Mouse (Mus musculus) thymus, postnatal 36 days (tissue): ENCODE data around the gene Cntnap2.
"Not testable (repeated sequence)": the region's sequence is repeated elsewhere in the genome, so short reads cannot be mapped to it uniquely, and the experiment has no call there.

Source experiments
- DNase-seq, 2 experiments: peaks; one replicate each; pipeline ENCODE4 v3.0.0; 2022; ENCODE audit warnings: mixed read lengths in 2 of 2

Gene Cntnap2

DNA sequence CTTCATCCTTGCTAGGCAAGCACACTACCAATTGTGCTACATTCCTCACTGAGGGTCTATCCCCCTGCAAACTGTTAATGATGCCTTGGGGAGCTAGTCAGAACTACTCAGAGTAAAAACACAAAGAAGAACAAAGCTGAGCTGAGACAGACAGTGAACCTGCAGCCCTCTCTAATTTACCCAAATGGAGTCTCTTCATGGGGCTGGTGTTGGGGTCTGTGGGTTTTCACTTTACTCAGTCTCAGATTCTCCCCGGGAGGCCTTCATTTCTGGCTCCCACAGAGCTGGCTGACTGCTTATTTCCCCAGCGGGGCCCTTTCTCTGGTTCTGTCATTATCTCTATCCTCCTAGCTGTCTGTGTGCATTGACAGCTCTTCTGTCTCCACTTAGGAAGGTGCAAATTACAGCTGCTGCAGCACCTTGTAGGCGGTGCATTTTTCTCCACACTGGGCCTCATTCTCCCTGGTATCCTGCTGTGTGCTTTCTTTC lies 2200.5 kb downstream of the Cntnap2 start:
- DNase-seq = no peak

DNA sequence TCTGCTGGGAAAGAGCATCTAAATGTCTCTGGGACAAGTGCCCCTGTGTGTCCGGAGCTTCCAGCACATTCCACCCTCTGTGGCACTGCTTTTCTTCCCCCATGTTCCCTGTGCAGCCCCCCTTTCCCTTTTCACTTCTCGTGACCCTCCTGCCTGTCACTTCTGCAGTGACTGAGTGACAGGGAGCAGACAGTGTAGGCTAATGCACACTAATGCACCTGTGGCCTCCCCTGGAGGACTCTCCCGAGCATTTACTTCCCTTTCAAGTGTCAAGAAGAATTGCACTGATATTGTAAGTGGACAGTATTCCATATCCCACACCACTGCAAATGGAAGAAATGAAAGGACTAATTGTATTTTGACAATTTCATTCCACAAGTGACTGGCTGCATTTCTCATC lies 2208.1 kb downstream of the Cntnap2 start:
- DNase-seq = no peak

DNA sequence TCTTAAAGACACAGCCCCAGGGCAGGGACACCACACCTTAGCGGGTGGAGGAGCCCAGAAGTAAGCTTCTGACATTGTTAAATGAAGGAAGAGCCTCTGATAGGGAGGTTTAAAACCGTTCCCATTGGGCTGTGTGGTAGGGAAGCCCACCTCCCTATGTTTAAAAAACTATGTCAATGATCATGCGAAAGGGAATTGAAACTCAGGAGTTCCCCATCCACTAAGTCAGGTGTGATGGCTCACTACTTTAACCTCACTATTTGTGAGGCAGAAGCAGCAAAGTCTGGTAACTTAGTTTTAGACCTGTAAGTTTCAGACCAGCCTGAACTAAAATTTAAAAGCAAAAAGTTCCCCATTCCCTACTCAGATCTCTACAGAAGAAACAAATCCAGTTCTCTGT lies 2210.3 kb downstream of the Cntnap2 start:
- DNase-seq = no peak

DNA sequence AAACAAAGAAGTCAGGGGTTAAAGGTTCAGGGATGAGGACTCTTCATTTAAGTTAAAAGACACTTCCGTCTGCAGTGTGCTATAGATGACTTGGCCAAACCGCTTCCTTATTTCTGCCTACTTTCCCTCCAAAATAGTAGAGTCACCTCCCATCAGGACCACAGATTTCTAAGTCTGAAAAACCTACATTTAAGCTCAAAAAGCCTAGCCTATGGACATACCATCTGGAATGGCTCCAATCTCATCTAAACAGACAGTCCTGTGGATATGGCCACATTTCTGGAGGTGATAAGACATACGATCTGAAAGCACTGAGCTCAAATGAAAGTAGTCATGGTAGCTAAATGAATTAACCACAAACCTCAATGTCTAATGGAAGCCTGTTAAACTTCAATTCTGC lies 2212.4 kb downstream of the Cntnap2 start:
- no peak for DNase-seq

DNA sequence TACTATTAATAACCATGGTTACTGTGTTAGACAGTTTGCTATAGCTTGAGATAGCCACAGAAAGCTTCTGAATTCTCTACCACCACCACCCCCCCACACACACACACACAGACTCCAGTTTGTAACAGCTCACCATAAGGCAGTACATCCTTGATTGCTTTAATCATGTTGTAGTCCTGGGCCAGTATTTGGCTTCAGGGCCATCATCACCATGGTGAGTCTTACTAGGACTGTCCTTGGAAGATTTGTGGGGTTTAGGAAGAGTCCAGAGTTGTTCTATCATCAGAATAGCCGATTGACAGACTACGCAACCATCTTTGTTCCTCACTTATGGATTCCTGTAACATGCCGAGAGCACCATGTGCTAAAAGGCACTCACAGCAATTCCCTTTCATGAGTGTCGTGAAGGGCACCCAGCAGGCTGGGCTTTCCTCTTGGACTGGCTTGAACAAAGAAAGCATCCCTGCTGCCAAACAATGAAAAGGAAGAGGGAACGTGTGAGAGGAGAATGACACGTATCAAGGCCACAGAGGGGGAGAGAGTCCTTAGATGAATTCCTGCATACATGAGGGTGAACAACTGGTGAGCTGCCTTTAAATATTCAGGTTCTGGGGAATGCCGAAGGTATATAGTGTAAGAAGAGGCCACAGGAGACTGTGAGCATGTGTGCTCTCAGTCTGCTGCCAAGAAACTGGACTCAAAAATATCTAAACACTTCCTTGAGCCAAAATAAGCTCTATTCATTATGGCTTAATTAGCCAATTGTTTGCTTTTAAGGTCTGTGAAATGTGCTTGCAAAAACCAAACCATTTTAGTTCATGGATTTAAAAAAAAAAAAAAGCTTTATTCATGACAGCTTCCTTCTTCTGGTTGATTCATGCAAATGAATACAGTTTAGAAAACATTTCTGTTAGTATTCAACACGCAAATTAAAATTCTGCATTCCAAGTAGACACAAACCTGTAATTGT lies 2213.7 kb downstream of the Cntnap2 start:
- DNase-seq = no peak

DNA sequence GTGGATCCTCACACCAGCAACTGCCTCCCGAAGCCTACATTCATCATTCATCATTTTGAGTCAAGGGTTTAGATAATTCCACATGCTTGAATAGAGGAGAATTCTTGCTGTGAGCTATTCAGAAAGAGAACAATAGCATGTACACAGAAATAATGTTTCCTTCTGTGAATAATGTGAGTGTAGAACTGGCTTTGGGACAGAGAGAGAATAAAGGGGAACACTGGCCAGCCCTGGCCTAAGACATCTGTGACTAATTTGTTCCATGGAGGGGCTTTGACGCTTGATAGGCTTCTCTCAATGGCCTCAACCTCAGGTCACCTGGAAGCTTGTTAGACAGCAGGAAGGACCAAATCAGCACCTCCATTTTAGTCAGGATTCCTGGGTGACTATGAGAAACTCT lies 2215.9 kb downstream of the Cntnap2 start:
- DNase-seq = no peak

DNA sequence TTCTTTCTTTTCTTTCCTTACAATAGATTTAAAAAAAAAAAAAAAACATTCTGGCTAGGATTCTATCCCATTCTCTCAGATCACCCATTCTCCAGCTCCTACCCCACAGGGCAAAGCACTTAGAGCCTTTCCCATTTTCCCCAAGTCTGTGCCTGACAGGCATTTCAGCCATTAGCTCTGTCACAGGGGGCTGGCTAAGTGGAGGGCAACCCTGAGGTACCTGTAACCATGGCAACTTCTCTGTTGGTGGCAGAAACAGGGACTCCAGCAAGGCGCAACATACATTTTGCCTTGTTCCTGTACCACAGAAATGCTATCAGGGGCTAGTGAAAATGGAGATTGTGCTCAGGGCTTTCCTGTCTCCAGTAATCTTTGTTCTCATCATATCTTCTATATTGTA lies 2220.0 kb downstream of the Cntnap2 start:
- no peak for DNase-seq

DNA sequence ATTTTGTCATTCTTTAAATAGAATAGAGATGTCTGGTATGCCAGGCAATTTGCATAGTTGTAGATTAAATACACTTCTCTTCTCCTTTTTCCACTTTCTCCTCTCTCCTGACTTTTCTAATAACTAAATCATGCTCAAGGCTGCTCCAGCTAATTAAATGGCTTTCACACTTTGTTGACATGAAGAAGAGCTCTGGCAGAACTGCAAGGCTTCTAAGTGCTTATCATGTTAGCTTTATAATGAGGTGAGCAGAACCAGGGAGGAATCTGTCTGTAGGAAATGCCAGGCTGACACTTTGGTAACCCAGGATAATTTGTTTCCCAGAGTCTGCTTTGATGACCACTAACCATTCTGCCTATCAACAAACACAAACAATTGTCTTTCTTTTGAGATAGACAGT lies 2222.4 kb downstream of the Cntnap2 start:
- DNase-seq = no peak

DNA sequence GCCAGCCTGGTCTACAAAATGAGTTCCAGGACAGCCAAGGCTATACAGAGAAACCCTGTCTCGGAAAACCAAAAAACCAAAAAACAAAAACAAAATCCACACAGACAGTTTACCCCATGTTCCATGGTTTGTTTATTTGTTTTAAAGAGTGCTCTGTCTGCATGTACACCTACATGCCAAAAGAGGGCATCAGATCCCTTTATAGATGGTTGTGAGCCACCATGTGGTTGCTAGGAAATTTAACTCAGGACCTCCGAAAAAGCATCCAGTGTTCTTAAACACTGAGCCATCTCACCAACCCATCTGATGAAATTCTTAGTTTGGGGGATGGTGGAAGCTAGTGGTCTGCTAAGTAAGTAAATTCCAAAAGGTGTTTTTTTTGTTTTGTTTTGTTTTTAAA lies 2225.6 kb downstream of the Cntnap2 start:
- DNase-seq = no peak

DNA sequence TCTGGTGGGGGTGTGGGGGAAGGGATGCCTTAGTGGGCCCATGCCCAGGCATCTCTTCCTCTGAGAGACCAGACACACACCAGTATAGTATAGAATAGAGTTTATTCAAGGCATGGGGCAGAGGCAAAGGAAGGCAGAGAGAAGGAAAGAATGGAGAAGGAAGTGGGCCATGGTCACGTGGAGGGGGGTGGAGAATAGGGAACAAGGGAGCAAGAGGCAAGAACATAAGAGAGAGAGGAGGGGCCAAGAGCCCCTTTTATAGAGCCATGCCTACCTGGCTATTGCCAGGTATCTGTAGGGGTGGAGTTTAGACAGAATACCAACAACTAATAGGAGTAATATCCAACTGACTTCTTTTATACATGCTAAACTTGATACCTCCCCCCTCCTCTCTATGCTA lies 2226.6 kb downstream of the Cntnap2 start:
- DNase-seq = no peak

DNA sequence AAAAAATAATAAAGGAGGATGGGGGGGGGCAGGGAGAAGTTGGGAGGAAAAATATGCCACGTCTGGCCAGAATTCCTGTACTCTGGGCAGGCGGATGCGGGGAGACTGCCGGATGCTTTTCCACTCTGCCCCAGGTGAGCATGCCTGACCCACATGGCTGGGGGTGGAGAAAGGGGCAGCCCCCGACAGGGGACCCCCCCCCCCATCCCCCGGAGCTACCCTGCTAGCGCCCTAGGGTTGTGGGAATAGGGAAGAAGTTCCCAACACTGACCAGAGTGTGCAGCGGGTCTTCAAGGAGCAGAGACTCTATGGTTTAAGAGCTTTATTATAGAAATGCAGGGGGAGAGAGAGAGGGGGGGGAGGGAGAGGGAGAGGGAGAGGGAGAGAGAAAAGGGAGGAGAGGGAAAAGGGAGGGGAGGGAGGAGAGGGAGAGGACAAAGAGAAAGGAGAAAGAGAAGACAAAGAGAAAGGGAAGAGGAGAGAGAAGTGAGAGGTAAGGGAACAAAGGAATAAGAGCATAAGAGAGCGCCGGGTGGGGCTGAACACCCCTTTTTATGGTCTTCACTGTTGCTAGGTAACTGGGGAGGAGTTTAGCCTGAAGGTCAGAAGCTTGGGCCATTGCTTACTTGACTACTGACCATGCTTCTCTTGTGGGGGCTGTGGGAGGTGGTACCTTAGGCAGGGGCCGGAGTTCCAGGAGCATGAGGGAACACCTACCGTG lies 2227.2 kb downstream of the Cntnap2 start:
- not testable (repeated sequence) for DNase-seq

DNA sequence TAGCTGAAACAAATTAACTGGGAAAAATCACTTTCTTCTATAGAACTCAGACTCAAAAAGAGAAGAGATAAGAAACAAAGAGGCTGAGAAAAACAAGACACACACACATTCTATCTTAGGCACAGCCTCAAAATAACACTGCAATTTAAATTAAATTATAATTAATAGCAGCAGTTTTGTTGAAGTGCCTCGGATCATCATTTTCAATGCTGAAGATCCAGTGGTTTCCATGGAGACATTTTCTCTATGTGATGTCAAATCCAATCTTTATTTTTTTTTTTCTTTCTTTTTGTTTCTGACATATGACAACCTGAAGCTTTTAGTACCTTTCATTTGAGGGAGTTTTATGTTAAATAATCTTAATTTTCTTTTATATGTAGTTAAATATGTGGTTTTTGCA lies 2228.6 kb downstream of the Cntnap2 start:
- no peak for DNase-seq

DNA sequence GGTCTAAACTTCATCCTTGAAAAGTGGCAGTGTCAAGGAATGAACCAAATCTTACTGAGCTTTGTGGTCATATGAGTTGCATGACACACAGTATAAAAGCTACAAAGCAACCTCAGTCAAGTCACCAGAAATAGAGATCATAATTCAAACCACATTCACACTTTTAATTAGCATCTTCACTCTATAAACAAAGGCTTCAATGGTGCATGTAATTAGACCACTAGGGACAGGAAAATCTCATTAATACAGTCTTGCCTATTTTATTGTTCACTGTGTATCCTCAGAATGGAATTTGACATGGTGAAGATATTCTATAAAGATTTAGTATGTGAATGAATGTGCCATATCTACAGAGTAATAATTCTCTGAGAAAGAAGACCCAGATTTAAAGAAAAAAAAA lies 2232.8 kb downstream of the Cntnap2 start:
- no peak for DNase-seq

DNA sequence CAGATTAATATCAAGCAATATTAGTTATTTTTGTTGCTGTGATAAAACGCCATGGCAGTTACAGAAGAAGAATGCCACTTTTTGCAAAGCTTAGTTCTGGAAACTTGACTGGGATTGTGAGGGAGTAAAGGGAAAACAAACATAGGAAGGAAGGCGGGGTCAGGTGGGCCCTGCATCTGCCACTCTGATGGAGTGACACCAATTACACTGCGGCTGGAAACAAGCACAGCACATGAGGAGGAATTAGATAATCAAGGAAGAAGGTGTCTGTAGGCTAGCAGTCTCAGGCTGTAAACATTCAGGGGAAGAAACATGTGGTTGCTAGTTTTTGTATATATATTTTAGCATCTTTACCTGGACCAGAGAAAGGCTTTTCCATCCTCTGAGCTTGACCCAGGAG lies 2233.3 kb downstream of the Cntnap2 start:
- no peak for DNase-seq

DNA sequence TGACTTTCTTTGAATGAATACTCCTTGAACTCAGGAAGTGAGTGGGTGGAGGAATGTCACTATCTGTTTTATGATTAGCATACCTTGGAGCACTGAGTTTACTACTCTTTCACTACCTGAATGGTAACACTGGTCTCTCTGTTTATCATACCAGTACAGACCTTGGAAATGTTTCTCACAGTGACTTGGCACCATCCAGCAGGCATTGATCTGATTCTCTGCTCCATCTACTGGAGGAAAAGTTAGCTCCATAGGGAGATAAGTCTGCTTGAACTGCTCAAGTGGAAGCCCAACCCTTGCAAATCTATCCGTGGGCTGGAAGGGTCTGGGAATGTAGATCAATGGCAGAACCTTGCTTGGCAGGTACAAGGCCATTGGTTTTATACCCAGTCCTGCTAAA lies 2235.3 kb downstream of the Cntnap2 start:
- DNase-seq = no peak

DNA sequence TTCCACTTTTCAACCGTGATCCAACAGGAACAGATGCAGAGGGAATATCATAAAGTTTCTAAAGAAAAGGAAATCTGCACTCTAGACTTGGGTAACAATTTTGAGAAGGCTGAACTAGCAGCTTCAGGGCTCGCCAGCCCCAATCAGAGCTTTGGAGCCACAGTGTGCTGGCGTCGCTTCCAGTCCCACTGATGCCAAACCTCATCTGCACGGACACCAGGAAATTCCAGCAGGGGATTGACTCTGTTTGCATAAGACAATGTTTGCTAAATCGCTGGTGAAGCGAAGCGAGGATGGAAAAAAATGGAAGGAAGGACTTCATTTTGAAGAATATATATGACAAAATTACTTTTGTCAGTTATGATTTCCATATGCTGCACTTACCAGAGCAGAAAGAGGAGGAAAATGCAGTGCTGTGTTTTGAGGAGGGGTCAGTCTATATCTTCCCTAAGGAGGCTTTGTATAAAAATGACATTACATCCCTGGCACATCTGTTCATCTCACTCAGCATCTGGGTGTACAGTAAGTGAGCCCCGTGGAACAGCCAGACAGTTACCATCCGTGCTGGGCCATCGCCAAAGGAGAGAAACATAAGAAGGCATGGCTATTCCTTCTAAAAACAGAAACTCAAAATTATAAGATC lies 2245.8 kb downstream of the Cntnap2 start:
- DNase-seq = no peak

DNA sequence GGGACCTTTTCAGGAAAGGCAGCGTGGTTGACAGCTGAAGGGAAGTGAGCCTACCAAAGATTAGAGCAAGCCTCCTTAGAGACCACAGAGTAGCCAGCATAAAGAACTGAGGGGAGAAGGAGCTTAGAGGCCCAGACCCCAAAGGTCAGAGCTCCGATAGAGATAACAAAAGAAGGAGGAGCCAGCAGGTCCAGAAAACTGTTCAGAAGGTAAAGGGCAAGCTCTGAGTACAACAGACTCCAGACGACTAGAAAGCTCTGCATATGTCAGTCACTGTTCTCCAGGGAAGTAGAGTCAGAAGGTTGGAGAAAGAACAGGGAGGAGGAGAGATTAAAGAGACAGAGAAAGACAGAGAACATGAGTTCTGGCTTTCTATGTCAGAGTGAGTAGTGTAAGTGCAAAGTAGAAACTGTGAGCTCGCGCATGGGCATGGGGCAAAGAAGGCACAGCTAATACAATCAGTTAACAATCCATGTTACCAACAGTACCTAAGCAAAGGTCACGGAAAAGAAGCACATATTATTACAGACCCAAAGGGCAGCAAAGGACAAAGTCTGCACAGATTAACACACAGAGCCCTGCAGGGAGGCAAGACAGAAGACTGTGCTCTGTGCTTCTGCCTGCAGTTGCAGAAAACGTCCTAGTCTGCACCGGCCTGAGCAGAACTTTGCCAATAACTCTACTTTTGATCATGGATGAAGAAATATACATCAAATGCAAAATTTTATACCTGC lies 2247.1 kb downstream of the Cntnap2 start:
- DNase-seq = no peak

DNA sequence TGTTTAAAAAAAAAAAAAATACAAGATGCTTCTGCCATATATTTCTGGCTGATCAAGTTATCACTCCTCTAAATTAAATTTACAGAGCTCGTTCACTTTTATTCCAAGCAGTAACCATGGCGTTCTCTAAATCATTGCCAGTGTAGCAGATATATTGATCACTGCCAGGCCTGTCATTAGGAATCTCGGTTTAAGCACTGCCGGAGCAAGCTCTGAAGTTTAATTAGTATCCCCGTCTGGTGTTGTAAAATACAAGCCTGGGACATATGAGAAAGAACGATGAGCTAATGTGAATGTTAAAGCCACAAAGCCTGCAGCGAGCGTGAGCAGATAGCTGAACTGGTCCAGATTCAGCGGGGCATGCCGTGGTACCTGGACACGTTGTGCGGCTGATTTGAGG lies 2247.8 kb downstream of the Cntnap2 start:
- DNase-seq = no peak

DNA sequence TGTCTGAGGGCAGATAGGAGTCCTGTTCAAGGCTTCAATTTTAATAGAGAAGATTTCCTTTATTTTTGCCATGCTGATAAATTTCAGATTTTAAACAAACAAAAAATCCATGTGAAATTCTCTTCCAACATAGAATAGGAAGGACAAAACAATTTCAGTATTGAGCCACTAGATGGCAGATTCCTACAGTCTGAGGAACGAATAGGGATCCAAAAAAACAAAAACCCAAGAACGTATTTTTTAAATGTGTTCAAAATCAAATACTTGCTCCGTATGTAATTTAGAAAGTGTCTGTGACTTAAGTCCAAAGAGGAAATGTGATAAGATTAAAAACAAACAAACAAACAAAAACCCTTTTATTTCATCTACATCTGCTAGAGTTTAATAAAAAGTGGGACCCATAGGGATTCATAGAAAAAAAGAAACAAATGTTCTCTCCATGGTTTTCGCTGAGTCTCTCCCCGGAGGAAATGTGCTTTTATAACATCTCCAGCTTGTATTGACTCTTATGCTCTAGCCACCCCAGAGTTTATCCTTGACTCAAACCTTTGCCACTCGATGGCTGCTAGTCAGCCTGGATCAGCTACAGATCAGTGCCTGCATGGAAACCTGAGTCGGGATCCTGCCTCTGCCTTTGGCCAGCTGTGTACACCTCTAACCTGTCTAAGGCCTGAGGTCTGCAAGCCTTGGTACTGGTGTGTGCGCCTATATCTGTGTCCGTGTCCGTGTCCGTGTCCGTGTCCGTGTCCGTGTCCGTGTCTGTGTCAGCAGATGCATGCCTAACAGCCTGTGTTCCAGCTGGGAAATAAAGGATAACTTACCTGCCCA lies 2255.6 kb downstream of the Cntnap2 start:
- peak in 1 of 2 experiments; percentile 7 for DNase-seq

DNA sequence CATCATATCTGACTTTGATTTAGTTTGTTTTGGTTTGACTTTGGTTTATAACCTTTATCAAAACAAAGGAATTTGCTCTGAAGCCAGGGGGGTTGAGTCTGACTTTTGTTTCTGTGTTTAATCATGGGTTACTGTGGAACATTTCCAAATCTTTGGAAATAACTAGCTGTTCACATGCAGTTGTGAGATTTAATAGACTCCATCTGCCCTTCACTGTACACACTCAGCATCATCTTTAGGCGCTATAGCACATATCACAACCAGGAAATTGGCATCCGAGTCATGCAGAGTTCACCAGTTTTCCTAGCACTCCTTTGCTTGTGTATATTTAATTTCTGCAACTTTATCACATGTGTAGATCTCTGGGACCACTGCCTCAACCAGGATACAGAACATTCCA lies 2256.3 kb downstream of the Cntnap2 start:
- no peak for DNase-seq

DNA sequence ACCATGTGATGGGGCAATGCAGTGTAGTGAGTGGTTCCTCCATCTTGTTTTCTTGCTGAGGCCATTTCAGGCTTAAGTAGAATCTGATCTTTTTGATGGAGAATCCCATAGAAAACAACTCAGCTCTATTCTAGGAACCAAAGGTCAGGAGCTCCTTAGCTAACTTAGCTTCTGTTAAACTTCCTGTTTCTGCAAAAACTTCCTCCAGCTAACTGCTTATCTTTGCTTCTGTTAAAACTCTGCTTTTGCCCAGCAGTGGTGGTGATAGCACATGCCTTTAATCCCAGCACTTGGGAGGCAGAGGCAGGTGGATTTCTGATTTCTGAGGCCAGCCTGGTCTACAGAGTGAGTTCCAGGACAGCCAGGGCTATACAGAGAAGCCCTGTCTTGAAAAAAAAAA lies 2258.1 kb downstream of the Cntnap2 start:
- no peak for DNase-seq

DNA sequence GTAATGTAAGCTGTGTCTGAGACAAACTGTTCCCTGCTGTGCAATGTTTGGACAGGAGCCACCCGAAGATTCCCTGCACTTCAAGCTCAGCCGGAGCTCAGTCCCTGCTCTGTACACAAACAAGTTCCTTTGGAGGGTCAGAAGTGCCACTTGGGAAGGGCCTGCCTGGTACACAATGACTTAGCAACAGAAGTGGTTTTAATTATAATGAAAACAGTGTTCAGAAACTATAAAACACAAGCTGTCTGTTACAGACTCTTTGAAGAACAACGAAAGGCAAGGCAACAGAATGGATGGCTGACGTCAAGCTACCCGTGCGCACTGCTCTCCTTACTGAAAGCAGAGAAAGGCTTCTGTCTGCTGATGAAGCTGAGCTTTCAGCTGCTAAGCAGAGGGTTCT lies 2259.5 kb downstream of the Cntnap2 start:
- no peak for DNase-seq
